ENCODE assay signal across 13 mouse cellular contexts in genomic region chr17:6186651-6187050, GRCm38 (mm10).
"Had no signal": no experiment of that assay in that cellular context is flagged by ENCODE, and none has a peak within 500 bp of the region (broad histone marks: within the 10 kb centered on the region; RNA-seq: fewer than 3 reads in every experiment).

No protein-coding gene starts in this region.

- DNase-seq: kidney, adult 18-20 months; kidney, adult 9 months; kidney, postnatal 14 days; kidney, postnatal 4 days; layer of hippocampus, postnatal 36 days; liver, embryonic 13.5 days; lung, adult 2 months; midbrain, embryonic 14.5 days; retina, postnatal 1 day; right cerebral cortex, postnatal 25 days; spleen, adult 18-20 months; thymus, adult 18-20 months; thymus, postnatal 36 days had no signal
